Mouse (Mus musculus) intestine, embryonic 14.5 days (tissue): Measurements from ENCODE around the gene Scnn1a. TPM values are rescaled to one million over a fixed set of nuclear protein-coding genes. Genes with fewer than 3 reads are reported as not detected.

Experiments used
- ATAC-seq: fragments of 200-750 bp; cut with Nextera tagmentation; replicated peaks from 2 replicates; pipeline ENCODE4 v1.8.0; 2017; ENCODE audit warnings: low read depth, moderate number of reproducible peaks, moderate TSS enrichment, moderate library complexity; ENCODE audit not compliant: low FRiP score, low TSS enrichment
- DNase-seq: peaks from one replicate; pipeline ENCODE4 v3.0.0-alpha.2; 2018; ENCODE audit warnings: low spot score
- H3K27ac ChIP-seq: fragments of 300-500 bp; sonication (generic); 2 replicates; pipeline ENCODE4 v1.5.1; 2014; ENCODE audit warnings: low read depth, mild to moderate bottlenecking, control low read depth
- H3K27me3 ChIP-seq: fragments of 300-500 bp; sonication (generic); replicated peaks from 2 replicates; pipeline ENCODE4 v1.6.1; 2014; ENCODE audit warnings: low read length, control low read depth; ENCODE audit not compliant: control insufficient read depth, insufficient read depth
- H3K36me3 ChIP-seq: fragments of 300-500 bp; sonication (generic); 2 replicates; pipeline ENCODE4 v1.6.1; 2014; ENCODE audit warnings: low read length, control low read depth; ENCODE audit not compliant: control insufficient read depth, insufficient read depth
- H3K4me1 ChIP-seq: fragments of 300-500 bp; sonication (generic); replicated peaks from 2 replicates; pipeline ENCODE4 v1.6.1; 2014; ENCODE audit warnings: low read length, control low read depth, mixed read lengths; ENCODE audit not compliant: control insufficient read depth, insufficient read depth
- H3K4me2 ChIP-seq: fragments of 300-500 bp; sonication (generic); 2 replicates; pipeline ENCODE4 v1.6.1; 2014; ENCODE audit warnings: low read length
- H3K4me3 ChIP-seq: fragments of 300-500 bp; sonication (generic); 2 replicates; pipeline ENCODE4 v1.5.1; 2014; ENCODE audit warnings: low read depth, low read length, control low read depth, mixed read lengths
- H3K9ac ChIP-seq: fragments of 300-500 bp; sonication (generic); 2 replicates; pipeline ENCODE4 v1.6.1; 2014; ENCODE audit warnings: mild to moderate bottlenecking, low read length
- H3K9me3 ChIP-seq: fragments of 300-500 bp; sonication (generic); 2 replicates; pipeline ENCODE4 v1.6.1; 2016; ENCODE audit warnings: low read length, control low read depth; ENCODE audit not compliant: control insufficient read depth
- WGBS: fragments of 180-500 bp; shearing (Covaris S2); extraction: QIAGEN DNeasy Blood & Tissue Kit; methylation state at CpG from one replicate; pipeline ENCODE4 v1.1.7; 2014; 5-methylcytosine and 5-hydroxymethylcytosine counted together
- polyA plus RNA-seq: library from polyadenylated mRNA; unstranded; fragments of >200 nt; fragmentation: Nextera tagmentation; extraction: Ambion mirVana; gene quantifications from 2 replicates; pipeline ENCODE4 v1.2.1, GENCODE M21; 2014

The Scnn1a gene
- polyA plus RNA-seq, 1 experiment from 2014 or later: 2.0 TPM

- whole genome bisulfite sequencing: 3% methylated on average over 20 of the region's 20 CpGs
- no peak for ATAC-seq
- no peaks in the 10 kb centered on the region for H3K27me3 ChIP-seq
- peak overlapping the region; percentile 74 for H3K4me3 ChIP-seq
- peak overlapping the region; percentile 56 for H3K4me2 ChIP-seq
- DNase-seq: no peak
- H3K9me3 ChIP-seq: no peaks in the 10 kb centered on the region
- H3K9ac ChIP-seq: peak overlapping the region; percentile 56
- H3K27ac ChIP-seq: peak overlapping the region; percentile 33
- peaks cover 55% of the 10 kb centered on the region for H3K4me1 ChIP-seq
- 0 out of 2 replicates have a peak, but pooled peaks cover 2% of the 10 kb centered on the region for H3K36me3 ChIP-seq
These were observed 30.0 kb downstream of the Scnn1a start for GRCm38 (mm10) chr6:125350231-125350994.

- Histone ChIP-seq H3K4me1 (peaks cover 61% of the 10 kb centered on the region), H3K9me3 (no peaks in the 10 kb centered on the region), H3K4me2 (peak overlapping the region; percentile 56), H3K36me3 (0 out of 2 replicates have a peak, but pooled peaks cover 2% of the 10 kb centered on the region), H3K27ac (peak overlapping the region; percentile 33; the same call in 1 of the 2 replicates), H3K27me3 (no peaks in the 10 kb centered on the region), H3K9ac (peak overlapping the region; percentile 56), H3K4me3 (peak overlapping the region; percentile 74)
- ATAC-seq: no peak
- 71% methylated on average over 2 of the region's 2 CpGs for WGBS
- no peak for DNase-seq
These were observed 30.5 kb downstream of the Scnn1a start for GRCm38 (mm10) chr6:125350995-125351324.

- 0 out of 2 replicates have a peak, but pooled peaks cover 2% of the 10 kb centered on the region for H3K36me3 ChIP-seq
- peak overlapping the region; percentile 56 for H3K4me2 ChIP-seq
- no peak overlapping the region for H3K9ac ChIP-seq
- H3K4me3 ChIP-seq: peak overlapping the region; percentile 74; the same call in 1 of the 2 replicates
- H3K9me3 ChIP-seq: no peaks in the 10 kb centered on the region
- DNase-seq: no peak
- WGBS: 62% methylated on average over 8 of the region's 8 CpGs
- H3K27me3 ChIP-seq: no peaks in the 10 kb centered on the region
- no peak overlapping the region for H3K27ac ChIP-seq
- peaks cover 66% of the 10 kb centered on the region for H3K4me1 ChIP-seq
- no peak for ATAC-seq
These were observed 31.0 kb downstream of the Scnn1a start for GRCm38 (mm10) chr6:125351368-125352045.

- peaks cover 4% of the 10 kb centered on the region for H3K36me3 ChIP-seq
- H3K4me2 ChIP-seq: peak overlapping the region; percentile 56; the same call in 1 of the 2 replicates
- no peak overlapping the region for H3K9ac ChIP-seq
- 64% methylated on average over 5 of the region's 5 CpGs for WGBS
- H3K9me3 ChIP-seq: no peaks in the 10 kb centered on the region
- H3K4me1 ChIP-seq: peaks cover 66% of the 10 kb centered on the region
- ATAC-seq: no peak
- H3K27me3 ChIP-seq: no peaks in the 10 kb centered on the region
- no peak overlapping the region for H3K27ac ChIP-seq
- no peak overlapping the region for H3K4me3 ChIP-seq
- DNase-seq: no peak
These were observed 31.6 kb downstream of the Scnn1a start for GRCm38 (mm10) chr6:125352046-125352384.

GRCm38 (mm10) chr6:125352811-125353210, 32.4 kb downstream of the Scnn1a start:
- Histone ChIP-seq H3K4me1 (peaks cover 66% of the 10 kb centered on the region), H3K27ac (no peak overlapping the region), H3K4me3 (no peak overlapping the region), H3K9me3 (no peaks in the 10 kb centered on the region), H3K27me3 (no peaks in the 10 kb centered on the region), H3K9ac (no peak overlapping the region), H3K4me2 (no peak overlapping the region), H3K36me3 (peaks cover 12% of the 10 kb centered on the region)
- ATAC-seq (no peak), DNase-seq (no peak)
- WGBS: 65% methylated on average over 4 of the region's 4 CpGs

GRCm38 (mm10) chr6:125353221-125353620, 32.8 kb downstream of the Scnn1a start:
- no peaks in the 10 kb centered on the region for H3K9me3 ChIP-seq
- no peak overlapping the region for H3K27ac ChIP-seq
- H3K4me2 ChIP-seq: no peak overlapping the region
- no peak overlapping the region for H3K9ac ChIP-seq
- ATAC-seq (no peak), DNase-seq (no peak)
- H3K4me1 ChIP-seq: peaks cover 66% of the 10 kb centered on the region
- no peak overlapping the region for H3K4me3 ChIP-seq
- 72% methylated on average over 11 of the region's 11 CpGs for WGBS
- H3K36me3 ChIP-seq: peaks cover 16% of the 10 kb centered on the region
- no peaks in the 10 kb centered on the region for H3K27me3 ChIP-seq

GRCm38 (mm10) chr6:125353655-125354054, 33.2 kb downstream of the Scnn1a start:
- Histone ChIP-seq H3K27me3 (no peaks in the 10 kb centered on the region), H3K4me3 (no peak overlapping the region), H3K36me3 (peaks cover 20% of the 10 kb centered on the region), H3K4me1 (peaks cover 65% of the 10 kb centered on the region), H3K27ac (peak overlapping the region; percentile 67; the same call in 1 of the 2 replicates), H3K9ac (no peak overlapping the region), H3K9me3 (no peaks in the 10 kb centered on the region), H3K4me2 (no peak overlapping the region)
- WGBS: 78% methylated on average over 4 of the region's 4 CpGs
- ATAC-seq: no peak
- DNase-seq: no peak

GRCm38 (mm10) chr6:125354352-125355151, 34.1 kb downstream of the Scnn1a start:
- Histone ChIP-seq H3K4me1 (peaks cover 58% of the 10 kb centered on the region), H3K4me3 (peak overlapping the region; percentile 8; the same call in 1 of the 2 replicates), H3K27ac (peak overlapping the region; percentile 67), H3K9ac (no peak overlapping the region), H3K9me3 (no peaks in the 10 kb centered on the region), H3K36me3 (peaks cover 29% of the 10 kb centered on the region), H3K4me2 (peak overlapping the region; percentile 40), H3K27me3 (no peaks in the 10 kb centered on the region)
- 0 out of 2 replicates have a peak, but pooled peaks have one; percentile 16 for ATAC-seq
- 9% methylated on average over 14 of the region's 14 CpGs for WGBS
- peak; percentile 68 for DNase-seq
